Mouse (Mus musculus): ENCODE data around the gene Tmc6. TPM values are rescaled to one million over a fixed set of nuclear protein-coding genes. Genes with fewer than 3 reads are reported as not detected.

Gene Tmc6
- 139 to 192 TPM (median 154 TPM) in 4 replicates for total RNA-seq (2023; ENCODE audit: inconsistent age)

GRCm38 (mm10) chr11:117781993-117782704 is at the start of gene Tmc6, which contains the start of gene Tmc8:
TSS of gene Tmc6 (minus strand) at chr11:117782198.
TSS of gene Tmc8 (plus strand) at chr11:117782076.

GRCm38 (mm10) chr11:117825333-117826101 is 43.5 kb upstream of the Tmc6 start, which contains the start of the genes Afmid and Tk1:
TSS of gene Afmid (plus strand) at chr11:117825924.
TSS of gene Tk1 (minus strand) at chr11:117826092.

GRCm38 (mm10) chr11:117809407-117810311 is 27.7 kb upstream of the Tmc6 start, which contains the start of the genes Gm20708 and Syngr2:
TSS of gene Gm20708 (plus strand) at chr11:117809668.
TSS of gene Syngr2 (plus strand) at chr11:117809668.

GRCm38 (mm10) chr11:117797511-117798159 is 15.6 kb upstream of the Tmc6 start, which contains the start of gene 6030468B19Rik:
TSS of gene 6030468B19Rik (plus strand) at chr11:117797660.

Other genes with a start within 250 kb of the Tmc6 start
- gene Tnrc6c, start 127.9 kb downstream of the Tmc6 start, total RNA-seq (2023; ENCODE audit: inconsistent age), result 76.9 to 80.2 TPM (median 78.1 TPM) in 4 replicates
- gene Tmc8, start 122 bp downstream of the Tmc6 start, total RNA-seq (2023; ENCODE audit: inconsistent age), result 62.9 to 82.9 TPM (median 68.0 TPM) in 4 replicates
- gene 6030468B19Rik, start 15.5 kb upstream of the Tmc6 start, total RNA-seq (2023; ENCODE audit: inconsistent age), result 2.4 to 5.4 TPM (median 2.6 TPM) in 4 replicates
- gene Gm20708, start 27.5 kb upstream of the Tmc6 start, total RNA-seq (2023; ENCODE audit: inconsistent age), result 9.2 to 15.2 TPM (median 11.7 TPM) in 4 replicates
- gene Syngr2, start 27.5 kb upstream of the Tmc6 start, total RNA-seq (2023; ENCODE audit: inconsistent age), result 177 to 196 TPM (median 184 TPM) in 4 replicates
- gene Afmid, start 43.7 kb upstream of the Tmc6 start, total RNA-seq (2023; ENCODE audit: inconsistent age), result 22.5 to 25.5 TPM (median 23.7 TPM) in 4 replicates
- 36.8 to 49.7 TPM (median 40.1 TPM) in 4 replicates for gene Tk1, start 43.9 kb upstream of the Tmc6 start, total RNA-seq (2023; ENCODE audit: inconsistent age)
- gene Birc5, start 67.1 kb upstream of the Tmc6 start, total RNA-seq (2023; ENCODE audit: inconsistent age), result 2.0 to 3.8 TPM (median 2.9 TPM) in 4 replicates
- not detected in 4 replicates for gene Tmem235, start 78.6 kb upstream of the Tmc6 start, total RNA-seq (2023; ENCODE audit: inconsistent age)
- 1.4 to 3.8 TPM (median 2.7 TPM) in 4 replicates for gene Tha1, start 91.3 kb upstream of the Tmc6 start, total RNA-seq (2023; ENCODE audit: inconsistent age)
- gene Socs3, start 187.8 kb upstream of the Tmc6 start, total RNA-seq (2023; ENCODE audit: inconsistent age), result 48.6 to 53.9 TPM (median 51.8 TPM) in 4 replicates
- 39.7 to 45.2 TPM (median 42.5 TPM) in 4 replicates for gene Pgs1, start 204.1 kb upstream of the Tmc6 start, total RNA-seq (2023; ENCODE audit: inconsistent age)

Data from B cell, adult (primary cell).